Mouse (Mus musculus) midbrain, embryonic 16.5 days (tissue): ENCODE measurements around the gene Abca17. TPM values are rescaled to one million over a fixed set of nuclear protein-coding genes. Genes with fewer than 3 reads are reported as not detected.

Experiments
- ATAC-seq: fragments of 200-750 bp; cut with Nextera tagmentation; 2 replicates; pipeline ENCODE4 v1.8.0; 2017; ENCODE audit warnings: moderate TSS enrichment
- H3K27ac ChIP-seq: fragments of 300-500 bp; sonication (generic); 2 replicates; pipeline ENCODE4 v1.5.1; 2014; ENCODE audit warnings: mild to moderate bottlenecking, low read length, mixed read lengths
- H3K27me3 ChIP-seq: fragments of 300-500 bp; sonication (generic); 2 replicates; pipeline ENCODE4 v1.6.1; 2014; ENCODE audit warnings: low read depth, low read length, mixed read lengths; ENCODE audit not compliant: control insufficient read depth, insufficient read depth
- H3K36me3 ChIP-seq: fragments of 300-500 bp; sonication (generic); 2 replicates; pipeline ENCODE4 v1.6.1; 2014; ENCODE audit warnings: mild to moderate bottlenecking, low read length, moderate library complexity, mixed read lengths; ENCODE audit not compliant: control insufficient read depth, insufficient read depth
- H3K4me1 ChIP-seq: fragments of 300-500 bp; sonication (generic); 2 replicates; pipeline ENCODE4 v1.6.1; 2014; ENCODE audit warnings: mild to moderate bottlenecking, low read length, mixed read lengths; ENCODE audit not compliant: control insufficient read depth, insufficient read depth
- H3K4me2 ChIP-seq: fragments of 300-500 bp; sonication (generic); 2 replicates; pipeline ENCODE4 v1.6.1; 2014; ENCODE audit warnings: mild to moderate bottlenecking, low read length, mixed read lengths
- H3K4me3 ChIP-seq: fragments of 300-500 bp; sonication (generic); 2 replicates; pipeline ENCODE4 v1.5.1; 2014; ENCODE audit warnings: low read depth, mild to moderate bottlenecking, low read length, moderate library complexity, mixed read lengths
- H3K9ac ChIP-seq: fragments of 300-500 bp; sonication (generic); 2 replicates; pipeline ENCODE4 v1.6.1; 2014; ENCODE audit warnings: low read depth, low read length, mixed read lengths
- H3K9me3 ChIP-seq: fragments of 300-500 bp; sonication (generic); replicated peaks from 2 replicates; pipeline ENCODE4 v1.6.1; 2014; ENCODE audit warnings: mild to moderate bottlenecking, low read length, mixed read lengths; ENCODE audit not compliant: control insufficient read depth, poor library complexity, severe bottlenecking
- WGBS: fragments of 180-500 bp; shearing (Covaris S2); extraction: QIAGEN DNeasy Blood & Tissue Kit; methylation state at CpG from one replicate; pipeline ENCODE4 v1.1.7; 2014; 5-methylcytosine and 5-hydroxymethylcytosine counted together
- polyA plus RNA-seq: library from polyadenylated mRNA; unstranded; fragments of >200 nt; fragmentation: Nextera tagmentation; extraction: Ambion mirVana; gene quantifications from 2 replicates; pipeline ENCODE4 v1.2.1, GENCODE M21; 2015

Abca17 gene
- polyA plus RNA-seq, 1 experiment from 2014 or later, result 0.83 TPM

DNA sequence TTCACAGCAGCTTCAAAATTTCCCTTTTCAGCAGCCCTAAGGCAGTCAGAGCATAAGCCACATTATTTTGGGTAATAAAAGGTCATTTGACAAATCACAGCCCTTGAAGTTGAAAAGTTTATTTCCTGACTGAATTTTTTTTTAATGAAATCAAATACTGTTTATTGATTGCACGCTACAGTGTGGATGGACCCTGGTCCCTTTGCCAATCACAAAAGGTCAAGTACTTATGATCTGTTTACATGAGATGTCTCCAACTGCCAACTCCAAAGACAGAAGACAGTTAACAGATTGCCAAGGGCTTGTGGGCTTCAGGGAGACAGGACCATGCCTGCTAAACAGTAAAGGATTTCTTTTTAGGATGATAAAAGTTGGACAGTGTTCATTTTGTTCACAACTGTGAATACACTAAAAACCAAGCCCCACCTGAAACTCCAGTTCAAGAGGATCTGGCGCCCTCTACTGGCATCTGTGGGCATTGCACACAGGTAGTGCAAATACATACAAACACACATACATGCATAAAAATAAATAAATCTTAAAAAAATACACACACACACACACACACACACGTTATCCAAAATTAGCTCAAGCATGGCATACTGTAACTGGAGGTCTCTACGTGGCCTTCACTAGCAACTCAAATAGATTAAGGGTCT, 107.4 kb downstream of the Abca17 start:
- H3K36me3 ChIP-seq, result peaks cover 22% of the 10 kb centered on the region
- no peak overlapping the region for H3K4me3 ChIP-seq
- ATAC-seq, result no peak
- WGBS, result 84% methylated on average over 4 of the region's 4 CpGs
- H3K27ac ChIP-seq, result no peak overlapping the region
- no peaks in the 10 kb centered on the region for H3K9me3 ChIP-seq
- no peaks in the 10 kb centered on the region for H3K27me3 ChIP-seq
- no peak overlapping the region for H3K4me2 ChIP-seq
- no peak overlapping the region for H3K9ac ChIP-seq
- H3K4me1 ChIP-seq, result no peaks in the 10 kb centered on the region

DNA sequence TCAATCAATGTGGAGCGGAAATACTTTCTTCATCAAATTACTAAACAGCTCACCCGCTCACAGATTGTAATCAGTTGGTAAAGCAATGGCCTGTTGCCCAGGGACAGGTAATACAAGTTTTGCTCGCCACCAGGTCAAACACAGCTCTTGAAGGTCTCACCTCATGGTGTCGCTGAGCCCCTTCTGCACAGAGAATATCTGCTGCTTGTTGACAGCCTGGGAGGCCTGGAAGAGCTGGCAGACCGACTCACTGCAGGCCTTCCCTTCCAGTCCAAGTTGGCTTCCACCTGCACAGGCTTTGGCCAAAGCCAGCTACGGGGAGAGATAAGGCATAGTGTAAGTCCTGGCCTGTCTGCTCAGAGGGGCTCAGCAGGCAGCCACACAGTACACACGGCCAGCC, 113.9 kb downstream of the Abca17 start:
- no peak overlapping the region for H3K4me2 ChIP-seq
- peaks cover 25% of the 10 kb centered on the region for H3K36me3 ChIP-seq
- H3K9me3 ChIP-seq, result 0 out of 2 replicates have a peak, but pooled peaks cover 2% of the 10 kb centered on the region
- WGBS, result 92% methylated on average over 7 of the region's 7 CpGs
- ATAC-seq, result no peak
- H3K4me1 ChIP-seq, result no peaks in the 10 kb centered on the region
- no peaks in the 10 kb centered on the region for H3K27me3 ChIP-seq
- H3K4me3 ChIP-seq, result no peak overlapping the region
- no peak overlapping the region for H3K27ac ChIP-seq
- no peak overlapping the region for H3K9ac ChIP-seq

DNA sequence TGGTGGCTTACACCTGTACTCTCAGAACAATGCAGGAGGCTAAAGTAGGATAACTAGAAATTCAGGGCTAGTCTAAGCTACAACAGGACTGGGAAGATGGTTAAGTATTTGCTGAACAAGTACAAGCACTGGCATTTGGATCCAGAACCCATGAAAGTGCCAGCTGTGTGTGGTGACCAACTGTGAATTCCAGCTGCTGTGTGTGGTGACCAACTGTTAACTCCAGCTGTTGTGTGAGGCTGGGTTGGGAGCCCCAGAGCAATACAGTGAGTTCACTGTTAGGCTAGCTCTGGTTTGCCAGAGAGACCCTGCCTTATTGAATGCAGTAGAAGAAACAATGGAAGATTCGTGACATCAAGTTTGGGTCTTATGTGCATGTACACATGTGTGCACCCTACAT, 114.4 kb downstream of the Abca17 start:
- no peak overlapping the region for H3K9ac ChIP-seq
- H3K27me3 ChIP-seq, result no peaks in the 10 kb centered on the region
- 95% methylated on average over 1 of the region's 1 CpGs for WGBS
- H3K36me3 ChIP-seq, result peaks cover 25% of the 10 kb centered on the region
- no peaks in the 10 kb centered on the region for H3K4me1 ChIP-seq
- ATAC-seq, result no peak
- H3K4me3 ChIP-seq, result no peak overlapping the region
- 0 out of 2 replicates have a peak, but pooled peaks cover 2% of the 10 kb centered on the region for H3K9me3 ChIP-seq
- H3K4me2 ChIP-seq, result no peak overlapping the region
- no peak overlapping the region for H3K27ac ChIP-seq

DNA sequence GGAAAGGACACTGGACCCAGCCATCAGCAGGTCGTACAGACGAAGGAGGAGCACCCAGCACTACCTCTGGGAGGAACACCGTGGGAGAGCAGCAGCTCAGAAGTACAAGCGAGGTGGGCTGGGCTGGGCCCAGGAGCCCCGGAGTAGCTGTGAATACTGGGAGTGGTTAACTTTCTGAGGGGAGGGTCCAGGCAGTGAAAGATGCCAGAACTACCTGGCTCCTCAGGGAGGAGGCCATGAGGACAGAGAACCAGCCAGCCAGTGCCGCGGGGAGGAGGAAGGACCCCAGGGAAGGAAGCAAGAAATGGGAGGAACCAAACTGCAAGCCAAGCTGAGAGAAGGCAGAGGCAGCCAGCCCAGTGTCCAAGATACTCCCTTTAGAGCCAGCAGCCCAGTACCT, 122.9 kb downstream of the Abca17 start:
- Histone ChIP-seq H3K36me3 (peaks cover 8% of the 10 kb centered on the region; the same call in 1 of the 2 replicates), H3K4me3 (no peak overlapping the region), H3K9me3 (no peaks in the 10 kb centered on the region), H3K9ac (no peak overlapping the region), H3K27me3 (no peaks in the 10 kb centered on the region), H3K4me1 (no peaks in the 10 kb centered on the region), H3K27ac (no peak overlapping the region), H3K4me2 (no peak overlapping the region)
- no peak for ATAC-seq
- 94% methylated on average over 7 of the region's 7 CpGs for WGBS

DNA sequence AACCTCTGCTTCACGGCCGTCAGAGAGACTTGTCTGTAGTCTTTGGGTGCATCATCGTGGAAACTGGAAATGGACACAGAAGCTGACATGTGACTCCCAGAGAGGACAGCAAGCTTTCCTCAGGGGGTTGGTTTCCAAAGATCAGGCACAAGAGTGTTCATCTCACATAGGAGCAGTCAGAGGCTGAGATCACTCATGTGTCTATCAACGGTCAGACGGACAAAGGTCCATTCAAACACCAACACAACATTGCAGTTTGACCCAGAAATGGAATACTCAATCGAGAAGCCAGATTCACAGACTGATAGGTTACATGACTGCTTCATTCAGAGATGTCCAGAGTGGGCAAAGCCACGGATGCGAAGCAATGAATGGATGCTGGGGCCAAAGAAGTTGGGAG, 124.1 kb downstream of the Abca17 start:
- H3K9ac ChIP-seq, result no peak overlapping the region
- no peaks in the 10 kb centered on the region for H3K27me3 ChIP-seq
- ATAC-seq, result no peak
- WGBS, result 91% methylated on average over 8 of the region's 8 CpGs
- no peaks in the 10 kb centered on the region for H3K4me1 ChIP-seq
- no peak overlapping the region for H3K27ac ChIP-seq
- H3K9me3 ChIP-seq, result no peaks in the 10 kb centered on the region
- H3K4me2 ChIP-seq, result no peak overlapping the region
- H3K36me3 ChIP-seq, result peaks cover 8% of the 10 kb centered on the region; the same call in 1 of the 2 replicates
- no peak overlapping the region for H3K4me3 ChIP-seq

DNA sequence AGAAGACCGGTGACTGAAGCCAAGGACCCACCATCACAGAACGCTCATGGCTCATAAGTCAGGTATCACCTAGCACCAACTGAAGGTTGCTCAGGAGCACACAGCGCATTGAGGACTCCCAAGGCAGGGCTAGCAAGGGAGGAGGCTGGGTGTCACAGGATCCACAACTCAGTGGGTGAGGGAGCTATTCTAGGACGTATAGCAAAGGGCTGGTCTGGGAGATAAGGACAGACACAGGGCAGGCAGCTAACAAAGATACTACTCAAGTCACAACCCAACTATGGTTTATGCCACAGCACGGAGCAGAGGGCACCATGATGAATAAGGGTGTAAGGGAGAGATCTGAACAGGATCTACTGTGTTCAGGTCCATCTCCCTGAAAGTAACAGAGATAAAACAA, 125.0 kb downstream of the Abca17 start:
- Histone ChIP-seq H3K9me3 (no peaks in the 10 kb centered on the region), H3K27me3 (no peaks in the 10 kb centered on the region), H3K4me3 (no peak overlapping the region), H3K4me1 (peaks cover 4% of the 10 kb centered on the region; the same call in 1 of the 2 replicates), H3K4me2 (no peak overlapping the region), H3K9ac (no peak overlapping the region), H3K27ac (no peak overlapping the region), H3K36me3 (peaks cover 8% of the 10 kb centered on the region; the same call in 1 of the 2 replicates)
- WGBS, result 95% methylated on average over 5 of the region's 5 CpGs
- ATAC-seq, result no peak

DNA sequence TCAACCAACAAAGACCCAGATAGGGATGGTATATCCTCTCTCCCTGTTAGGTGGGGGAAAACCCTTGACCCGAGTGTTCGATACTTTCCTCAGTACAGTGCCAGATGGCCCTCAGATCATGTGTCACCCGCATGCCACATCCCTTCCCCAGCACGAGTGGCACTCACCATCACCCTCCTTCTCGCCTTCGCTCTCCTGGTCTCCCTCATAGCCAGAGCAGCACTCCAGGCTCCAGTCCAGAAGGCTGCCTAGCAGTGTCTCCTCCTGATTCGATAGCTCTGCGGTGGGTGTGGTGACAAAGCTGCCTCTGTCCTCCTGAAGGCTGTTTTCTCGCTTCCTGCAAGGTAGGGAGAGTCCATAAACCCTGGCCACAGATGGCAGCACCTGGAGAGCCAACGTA, 126.1 kb downstream of the Abca17 start:
- Histone ChIP-seq H3K4me3 (no peak overlapping the region), H3K9me3 (no peaks in the 10 kb centered on the region), H3K4me2 (no peak overlapping the region), H3K9ac (no peak overlapping the region), H3K27me3 (no peaks in the 10 kb centered on the region), H3K27ac (no peak overlapping the region), H3K36me3 (peaks cover 8% of the 10 kb centered on the region; the same call in 1 of the 2 replicates), H3K4me1 (peaks cover 9% of the 10 kb centered on the region)
- WGBS, result 95% methylated on average over 10 of the region's 10 CpGs
- ATAC-seq, result no peak

DNA sequence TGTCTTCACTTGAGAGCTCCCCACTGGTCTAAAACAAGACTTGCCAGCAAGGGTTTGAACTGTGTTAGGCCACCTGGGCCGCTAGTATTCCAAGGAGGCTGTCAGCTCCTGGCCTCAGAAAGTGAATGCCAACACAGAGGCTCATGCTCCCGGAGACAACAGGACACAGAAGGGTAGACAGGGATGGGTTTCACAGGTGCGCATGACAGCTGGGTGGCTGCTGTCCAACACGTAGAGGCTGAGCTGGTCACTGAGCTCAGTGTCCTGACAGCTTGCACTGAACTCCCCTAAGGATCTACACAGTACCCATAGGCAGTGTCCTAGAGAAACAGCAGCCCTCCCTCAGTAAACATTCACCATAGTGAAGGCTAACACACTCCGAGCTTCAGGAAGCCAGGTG, 127.4 kb downstream of the Abca17 start:
- H3K9me3 ChIP-seq, result no peaks in the 10 kb centered on the region
- H3K36me3 ChIP-seq, result peaks cover 8% of the 10 kb centered on the region; the same call in 1 of the 2 replicates
- no peak overlapping the region for H3K4me2 ChIP-seq
- H3K27me3 ChIP-seq, result no peaks in the 10 kb centered on the region
- H3K4me3 ChIP-seq, result no peak overlapping the region
- ATAC-seq, result no peak
- WGBS, result 92% methylated on average over 5 of the region's 5 CpGs
- H3K9ac ChIP-seq, result no peak overlapping the region
- H3K27ac ChIP-seq, result no peak overlapping the region
- H3K4me1 ChIP-seq, result peaks cover 14% of the 10 kb centered on the region

DNA sequence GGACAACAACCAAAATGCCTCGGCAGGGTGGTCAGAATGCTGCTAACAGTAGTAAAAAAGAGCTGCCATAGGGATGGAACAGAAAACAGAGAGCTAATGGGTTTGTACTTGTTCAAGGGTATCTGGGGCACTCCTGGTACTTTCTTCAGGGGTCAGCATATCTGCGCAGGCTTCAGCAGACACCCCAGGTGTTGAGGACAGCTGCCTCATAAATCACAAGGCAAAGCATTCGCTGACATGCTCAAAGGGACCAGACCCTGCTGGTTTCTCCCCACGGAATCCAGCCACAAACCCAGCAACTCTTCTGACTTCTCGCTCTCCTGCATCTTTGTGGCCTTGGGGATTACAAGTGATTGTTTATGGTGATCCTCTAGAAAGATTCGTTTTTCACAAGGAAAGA, 128.2 kb downstream of the Abca17 start:
- WGBS, result 76% methylated on average over 6 of the region's 6 CpGs
- Histone ChIP-seq H3K4me1 (peaks cover 14% of the 10 kb centered on the region), H3K27me3 (no peaks in the 10 kb centered on the region), H3K36me3 (peaks cover 13% of the 10 kb centered on the region; the same call in 1 of the 2 replicates), H3K9me3 (no peaks in the 10 kb centered on the region), H3K4me2 (no peak overlapping the region), H3K27ac (no peak overlapping the region), H3K9ac (no peak overlapping the region), H3K4me3 (no peak overlapping the region)
- no peak for ATAC-seq
